Mouse (Mus musculus) layer of hippocampus, adult 2 months (tissue): Measurements from ENCODE around the gene Exosc9. TPM values are rescaled to one million over a fixed set of nuclear protein-coding genes. Genes with fewer than 3 reads are reported as not detected.

Experiments used
- DNase-seq, 2 experiments: peaks; one replicate each; pipeline ENCODE4 v3.0.0; 2022; ENCODE audit warnings: low spot score in 2 of 2
- H3K27ac ChIP-seq: fragments of 200-600 bp; 2 replicates; pipeline ENCODE4 v1.8.1; 2022
- H3K4me3 ChIP-seq: fragments of 200-600 bp; 2 replicates; pipeline ENCODE4 v1.8.1; 2022; ENCODE audit warnings: mild to moderate bottlenecking
- CTCF ChIP-seq: fragments of 200-600 bp; conservative IDR thresholded peaks from 2 replicates; pipeline ENCODE4 v1.8.1; 2022; ENCODE audit warnings: antibody characterized with exemption, mild to moderate bottlenecking, moderate library complexity
- long read RNA-seq, 2 experiments: library from polyadenylated mRNA; stranded (forward); transcript quantifications; one replicate each; pipeline ENCODE4 v2.0.0; 2021; ENCODE audit warnings: borderline mapping rate in 2 of 2
- total RNA-seq, 2 experiments: library from RNA; stranded (reverse); gene quantifications; 2 replicates each; pipeline ENCODE4 v1.2.3; 2021

Exosc9 gene
- 10 to 100 TPM; 38.4 to 40.7 TPM for total RNA-seq
- long read RNA-seq, experiment 1, transcript Exosc9-201 (12 exons, 1,617 nt) = major isoform, 24 of 38 reads
- long read RNA-seq, experiment 1, partial matches to known transcripts = 13 of 38 reads
- long read RNA-seq, experiment 1, other reads (novel, unspliced or antisense) = 1 of 38 reads
- long read RNA-seq, experiment 2, transcript Exosc9-201 (12 exons, 1,617 nt) = major isoform, 28 of 55 reads
- long read RNA-seq, experiment 2, partial matches to known transcripts = 22 of 55 reads
- long read RNA-seq, experiment 2, other reads (novel, unspliced or antisense) = 5 of 55 reads

GRCm38 (mm10) chr3:36552406-36553047 is at the start of gene Exosc9:
TSS of gene Exosc9 (plus strand) at chr3:36552606.
- Histone ChIP-seq H3K4me3 (peak within 1 kb of the TSS; percentile 79), H3K27ac (peak within 1 kb of the TSS; percentile 93)
- TF ChIP-seq CTCF = no peak
- DNase-seq = peak; percentile 94 to 98

- Histone ChIP-seq H3K27ac (no peak overlapping the region), H3K4me3 (no peak overlapping the region)
- no peak for TF ChIP-seq CTCF
- no peak for DNase-seq
Observed at GRCm38 (mm10) chr3:36505306-36505705, 47.1 kb upstream of the Exosc9 start.

- Histone ChIP-seq H3K27ac (no peak overlapping the region), H3K4me3 (no peak overlapping the region)
- DNase-seq = no peak
- TF ChIP-seq CTCF = no peak
Observed at GRCm38 (mm10) chr3:36505809-36506735, 46.3 kb upstream of the Exosc9 start.

- no peak for TF ChIP-seq CTCF
- DNase-seq = no peak
- H3K27ac ChIP-seq = no peak overlapping the region
- no peak overlapping the region for H3K4me3 ChIP-seq
Observed at GRCm38 (mm10) chr3:36511491-36511890, 40.9 kb upstream of the Exosc9 start.

GRCm38 (mm10) chr3:36516196-36516595 is 36.2 kb upstream of the Exosc9 start:
- Histone ChIP-seq H3K27ac (no peak overlapping the region), H3K4me3 (no peak overlapping the region)
- no peak for TF ChIP-seq CTCF
- DNase-seq = no peak

GRCm38 (mm10) chr3:36521073-36522060 is 31.0 kb upstream of the Exosc9 start, which contains the start of gene Gm11549:
TSS of gene Gm11549 (minus strand) at chr3:36521813.
- peak within 1 kb of the TSS; percentile 57 for H3K4me3 ChIP-seq
- H3K27ac ChIP-seq = no peak within 1 kb of the TSS
- DNase-seq = peak in 1 of 2 experiments; percentile 21
- TF ChIP-seq CTCF = no peak

GRCm38 (mm10) chr3:36522137-36522536 is 30.3 kb upstream of the Exosc9 start:
- DNase-seq = no peak
- Histone ChIP-seq H3K27ac (no peak overlapping the region), H3K4me3 (no peak overlapping the region)
- TF ChIP-seq CTCF = no peak

- no peak for TF ChIP-seq CTCF
- H3K27ac ChIP-seq = no peak overlapping the region
- H3K4me3 ChIP-seq = no peak overlapping the region
- DNase-seq = no peak
Observed at GRCm38 (mm10) chr3:36524466-36524865, 27.9 kb upstream of the Exosc9 start.

GRCm38 (mm10) chr3:36530345-36530744 is 22.1 kb upstream of the Exosc9 start:
- H3K27ac ChIP-seq = no peak overlapping the region
- no peak for DNase-seq
- no peak for TF ChIP-seq CTCF
- H3K4me3 ChIP-seq = no peak overlapping the region

GRCm38 (mm10) chr3:36530781-36531180 is 21.6 kb upstream of the Exosc9 start:
- Histone ChIP-seq H3K27ac (no peak overlapping the region), H3K4me3 (no peak overlapping the region)
- no peak for TF ChIP-seq CTCF
- DNase-seq = no peak

GRCm38 (mm10) chr3:36531242-36531641 is 21.2 kb upstream of the Exosc9 start:
- Histone ChIP-seq H3K27ac (no peak overlapping the region), H3K4me3 (no peak overlapping the region)
- no peak for DNase-seq
- no peak for TF ChIP-seq CTCF

- peak overlapping the region; percentile 30; the same call in 1 of the 2 replicates for H3K4me3 ChIP-seq
- no peak for TF ChIP-seq CTCF
- no peak overlapping the region for H3K27ac ChIP-seq
- DNase-seq = no peak
Observed at GRCm38 (mm10) chr3:36531979-36532542, 20.3 kb upstream of the Exosc9 start.
